Mouse (Mus musculus): Measurements from ENCODE around the gene Ick. TPM values are rescaled to one million over a fixed set of nuclear protein-coding genes. Genes with fewer than 3 reads are reported as not detected.
A peak's percentile ranks its signal among the peaks of the same experiment; 100 is the strongest.

Ick gene
- total RNA-seq, 1 experiment = 5.4 TPM

- peak; percentile 90 for DNase-seq (ENCODE audit: low read depth, low spot score)
- Histone ChIP-seq H3K27ac (ENCODE audit: insufficient read depth, low read depth, low read length, poor library complexity, severe bottlenecking) (peak overlapping the region; percentile 94), H3K36me3 (ENCODE audit: control insufficient read depth, insufficient read depth, low read length, poor library complexity, severe bottlenecking) (no peaks in the 10 kb centered on the region), H3K9ac (ENCODE audit: insufficient read depth, low read depth, low read length, poor library complexity, severe bottlenecking) (peak overlapping the region; percentile 58), H3K4me1 (ENCODE audit: control insufficient read depth in 2 of 2, insufficient read depth in 2 of 2, low read length in 2 of 2, poor library complexity in 1 of 2) (peaks cover 4 to 11% of the 10 kb centered on the region in 2 experiments), H3K9me3 (ENCODE audit: control insufficient read depth, insufficient read depth, low read depth, low read length) (no peaks in the 10 kb centered on the region), H3K4me3 (ENCODE audit: insufficient read depth in 1 of 2, low read depth in 1 of 2, low read length in 2 of 2, poor library complexity in 1 of 2, severe bottlenecking in 1 of 2) (peak overlapping the region; percentile 53)
- in situ Hi-C loops (cut with MboI; ENCODE audit: low sequenced_read_pairs in 2 of 2, unreplicated experiment in 2 of 2) = no loop called here
- TF ChIP-seq HCFC1 (IDR thresholded peaks at IDR 0.05; ENCODE audit: borderline replicate concordance, insufficient read depth, low read length) (0 out of 2 replicates have a peak, but pooled peaks have one; percentile 16), ZC3H11A (IDR thresholded peaks at IDR 0.05; ENCODE audit: borderline replicate concordance, low read depth, low read length) (no peak), MAFK (IDR thresholded peaks at IDR 0.05; ENCODE audit: insufficient read depth, low read depth, low read length) (0 out of 2 replicates have a peak, but pooled peaks have one; percentile 30), ZNF384 (IDR thresholded peaks at IDR 0.05; ENCODE audit: low read depth, low read length) (peak; percentile 59; the same call in 1 of the 2 replicates), CHD2 (IDR thresholded peaks at IDR 0.05; ENCODE audit: low read depth, low read length) (no peak; the same call in 1 of the 2 replicates)
Observed at GRCm38 (mm10) chr9:78190651-78191634, 82.0 kb downstream of the Ick start.

GRCm38 (mm10) chr9:78191736-78192135 is 82.7 kb downstream of the Ick start:
- peak overlapping the region; percentile 94; the same call in 1 of the 2 replicates for H3K27ac ChIP-seq (ENCODE audit: insufficient read depth, low read depth, low read length, poor library complexity, severe bottlenecking)
- H3K4me3 ChIP-seq (ENCODE audit: insufficient read depth in 1 of 2, low read depth in 1 of 2, low read length in 2 of 2, poor library complexity in 1 of 2, severe bottlenecking in 1 of 2) = peak overlapping the region; percentile 67 to 81
- DNase-seq (ENCODE audit: low read depth, low spot score) = peak; percentile 98
- H3K9ac ChIP-seq (ENCODE audit: insufficient read depth, low read depth, low read length, poor library complexity, severe bottlenecking) = peak overlapping the region; percentile 81; the same call in 1 of the 2 replicates
- TF ChIP-seq ZNF384 (IDR thresholded peaks at IDR 0.05; ENCODE audit: low read depth, low read length) (no peak), MAFK (IDR thresholded peaks at IDR 0.05; ENCODE audit: insufficient read depth, low read depth, low read length) (peak; percentile 100), CHD2 (IDR thresholded peaks at IDR 0.05; ENCODE audit: low read depth, low read length) (no peak; the same call in 1 of the 2 replicates), ZC3H11A (IDR thresholded peaks at IDR 0.05; ENCODE audit: borderline replicate concordance, low read depth, low read length) (no peak), HCFC1 (IDR thresholded peaks at IDR 0.05; ENCODE audit: borderline replicate concordance, insufficient read depth, low read length) (peak; percentile 58; the same call in 1 of the 2 replicates)
- peaks cover 2% of the 10 kb centered on the region; the same call in 1 of the 2 replicates for H3K36me3 ChIP-seq (ENCODE audit: control insufficient read depth, insufficient read depth, low read length, poor library complexity, severe bottlenecking)
- in situ Hi-C loops (cut with MboI; ENCODE audit: low sequenced_read_pairs in 2 of 2, unreplicated experiment in 2 of 2) = no loop called here
- no peaks in the 10 kb centered on the region for H3K9me3 ChIP-seq (ENCODE audit: control insufficient read depth, insufficient read depth, low read depth, low read length)
- H3K4me1 ChIP-seq (ENCODE audit: control insufficient read depth in 2 of 2, insufficient read depth in 2 of 2, low read length in 2 of 2, poor library complexity in 1 of 2) = peaks cover 7 to 11% of the 10 kb centered on the region in 2 experiments

GRCm38 (mm10) chr9:78193902-78194597 is 85.1 kb downstream of the Ick start:
- peak; percentile 68 for DNase-seq (ENCODE audit: low read depth, low spot score)
- H3K36me3 ChIP-seq (ENCODE audit: control insufficient read depth, insufficient read depth, low read length, poor library complexity, severe bottlenecking) = peaks cover 14% of the 10 kb centered on the region
- H3K27ac ChIP-seq (ENCODE audit: insufficient read depth, low read depth, low read length, poor library complexity, severe bottlenecking) = peak overlapping the region; percentile 20; the same call in 1 of the 2 replicates
- peaks cover 11 to 14% of the 10 kb centered on the region in 2 experiments for H3K4me1 ChIP-seq (ENCODE audit: control insufficient read depth in 2 of 2, insufficient read depth in 2 of 2, low read length in 2 of 2, poor library complexity in 1 of 2)
- TF ChIP-seq MAFK (IDR thresholded peaks at IDR 0.05; ENCODE audit: insufficient read depth, low read depth, low read length) (no peak), CHD2 (IDR thresholded peaks at IDR 0.05; ENCODE audit: low read depth, low read length) (no peak)
- H3K9me3 ChIP-seq (ENCODE audit: control insufficient read depth, insufficient read depth, low read depth, low read length) = no peaks in the 10 kb centered on the region
- peak overlapping the region; percentile 21 to 67; a peak in 3 of 4 replicates for H3K4me3 ChIP-seq (ENCODE audit: insufficient read depth in 1 of 2, low read depth in 1 of 2, low read length in 2 of 2, poor library complexity in 1 of 2, severe bottlenecking in 1 of 2)
- peak overlapping the region; percentile 76 for H3K9ac ChIP-seq (ENCODE audit: insufficient read depth, low read depth, low read length, poor library complexity, severe bottlenecking)
- in situ Hi-C loops (cut with MboI; ENCODE audit: low sequenced_read_pairs in 2 of 2, unreplicated experiment in 2 of 2) = no loop called here

GRCm38 (mm10) chr9:78195034-78195433 is 86.0 kb downstream of the Ick start:
- H3K9ac ChIP-seq (ENCODE audit: insufficient read depth, low read depth, low read length, poor library complexity, severe bottlenecking) = peak overlapping the region; percentile 76; the same call in 1 of the 2 replicates
- peak overlapping the region; percentile 19 to 67; a peak in 3 of 4 replicates for H3K4me3 ChIP-seq (ENCODE audit: insufficient read depth in 1 of 2, low read depth in 1 of 2, low read length in 2 of 2, poor library complexity in 1 of 2, severe bottlenecking in 1 of 2)
- H3K4me1 ChIP-seq (ENCODE audit: control insufficient read depth in 2 of 2, insufficient read depth in 2 of 2, low read length in 2 of 2, poor library complexity in 1 of 2) = peaks cover 7 to 10% of the 10 kb centered on the region in 2 experiments
- DNase-seq (ENCODE audit: low read depth, low spot score) = no peak
- in situ Hi-C loops (cut with MboI; ENCODE audit: low sequenced_read_pairs in 2 of 2, unreplicated experiment in 2 of 2) = no loop called here
- no peaks in the 10 kb centered on the region for H3K9me3 ChIP-seq (ENCODE audit: control insufficient read depth, insufficient read depth, low read depth, low read length)
- peak overlapping the region; percentile 20; the same call in 1 of the 2 replicates for H3K27ac ChIP-seq (ENCODE audit: insufficient read depth, low read depth, low read length, poor library complexity, severe bottlenecking)
- H3K36me3 ChIP-seq (ENCODE audit: control insufficient read depth, insufficient read depth, low read length, poor library complexity, severe bottlenecking) = peaks cover 18% of the 10 kb centered on the region
- TF ChIP-seq ZC3H11A (IDR thresholded peaks at IDR 0.05; ENCODE audit: borderline replicate concordance, low read depth, low read length) (no peak), CHD2 (IDR thresholded peaks at IDR 0.05; ENCODE audit: low read depth, low read length) (no peak), MAFK (IDR thresholded peaks at IDR 0.05; ENCODE audit: insufficient read depth, low read depth, low read length) (no peak), HCFC1 (IDR thresholded peaks at IDR 0.05; ENCODE audit: borderline replicate concordance, insufficient read depth, low read length) (no peak), ZNF384 (IDR thresholded peaks at IDR 0.05; ENCODE audit: low read depth, low read length) (no peak)
